Mouse (Mus musculus) brain, embryonic 14.5 days (tissue): Measurements from ENCODE around the gene Dusp6. TPM values are rescaled to one million over a fixed set of nuclear protein-coding genes. Genes with fewer than 3 reads are reported as not detected.

Experiments
- DNase-seq: peaks from one replicate; pipeline ENCODE4 v3.0.0-alpha.2; 2011; ENCODE audit warnings: low read depth
- CTCF ChIP-seq: fragments of 200-500 bp; IDR thresholded peaks from 2 replicates; pipeline ENCODE4 v1.5.1; 2012; ENCODE audit warnings: inconsistent platforms, mild to moderate bottlenecking, moderate library complexity, borderline replicate concordance; ENCODE audit not compliant: insufficient read depth, insufficient read length; ENCODE audit errors: extremely low read depth
- POLR2A ChIP-seq: fragments of 200-500 bp; IDR thresholded peaks from 2 replicates; pipeline ENCODE4 v1.6.1; 2012; ENCODE audit warnings: mild to moderate bottlenecking, inconsistent platforms, borderline replicate concordance; ENCODE audit not compliant: poor library complexity, insufficient read depth, insufficient read length, severe bottlenecking; ENCODE audit errors: extremely low read depth
- polyA plus RNA-seq: library from polyadenylated mRNA; depleted of rRNA; stranded (reverse); fragments of >200 nt; gene quantifications from 2 replicates; pipeline ENCODE4 v1.2.3, GENCODE M21; 2012

The Dusp6 gene
- polyA plus RNA-seq, 1 experiment: 31.8 TPM

DNA sequence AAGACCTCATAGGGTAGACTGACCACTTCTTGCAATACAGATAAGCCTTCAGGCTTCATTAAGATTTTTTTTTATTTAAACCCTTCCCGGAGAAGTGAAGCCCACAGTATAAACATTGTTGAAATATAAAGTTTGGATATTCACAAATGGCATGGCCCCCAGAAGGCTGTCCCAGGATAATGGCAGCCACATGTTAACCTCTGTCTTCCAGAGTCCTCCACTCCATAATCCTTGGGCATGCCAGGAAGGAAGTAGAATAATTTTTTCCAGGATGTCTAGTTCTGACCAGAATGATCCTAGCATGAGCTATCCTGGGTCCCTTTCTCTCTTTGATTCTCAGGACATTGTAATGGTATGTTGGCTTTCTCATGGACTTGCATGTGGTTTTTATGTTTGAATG lies 4.6 kb downstream of the Dusp6 start:
- TF ChIP-seq CTCF (no peak), POLR2A (no peak)
- no peak for DNase-seq

- DNase-seq: peak; percentile 86
Observed at GRCm38 (mm10) chr10:99268421-99269300, 5.6 kb downstream of the Dusp6 start.

GRCm38 (mm10) chr10:99269301-99269701 lies 6.3 kb downstream of the Dusp6 start:
- TF ChIP-seq POLR2A (no peak), CTCF (no peak)
- DNase-seq: peak; percentile 84

More at GRCm38 (mm10) chr10:99268421-99269300, 5.6 kb downstream of the Dusp6 start:
- TF ChIP-seq POLR2A: no peak
- no peak for TF ChIP-seq CTCF

GRCm38 (mm10) chr10:99269704-99270103 lies 6.7 kb downstream of the Dusp6 start:
- TF ChIP-seq CTCF (no peak), POLR2A (no peak)
- DNase-seq: no peak

DNA sequence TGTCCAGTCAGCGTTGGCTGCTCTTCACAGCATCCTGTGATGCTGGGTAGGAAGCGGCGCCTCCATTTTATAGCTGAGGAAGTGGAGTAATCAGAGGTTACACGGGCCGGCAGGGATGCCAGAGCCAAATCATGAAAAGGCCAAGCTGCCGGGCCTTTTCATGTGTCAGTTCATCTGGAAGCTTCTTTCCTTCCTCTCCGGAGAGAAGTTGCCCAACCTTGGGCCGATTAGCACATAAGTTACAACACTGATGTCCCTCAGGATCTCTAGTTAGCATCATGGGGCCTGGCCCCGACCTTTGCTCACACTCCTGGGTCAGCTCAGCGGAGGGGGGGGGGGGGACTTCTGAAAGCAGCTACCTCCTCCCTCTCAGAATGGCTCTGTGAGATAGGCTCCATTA lies 7.4 kb downstream of the Dusp6 start:
- no peak for TF ChIP-seq POLR2A
- no peak for TF ChIP-seq CTCF
- DNase-seq: no peak

DNA sequence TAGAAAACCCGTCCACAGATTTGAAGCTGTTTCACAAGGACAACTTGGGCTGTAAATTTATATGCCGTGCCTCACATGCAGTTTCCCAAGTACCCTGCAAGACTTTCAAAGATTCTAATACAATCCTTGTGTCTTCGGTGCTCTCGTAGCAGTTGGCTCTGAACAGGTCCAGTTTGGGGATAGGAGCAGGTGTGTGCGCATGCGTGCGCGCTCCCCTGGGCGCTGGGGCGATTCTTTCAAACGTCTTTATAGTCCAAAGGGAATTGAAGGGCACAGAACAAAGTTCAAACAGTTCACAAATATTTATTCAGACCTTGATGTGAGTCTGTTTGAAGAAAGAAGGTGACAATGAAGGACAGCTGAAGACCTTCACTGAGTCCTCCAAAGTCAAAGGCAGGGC lies 8.0 kb downstream of the Dusp6 start:
- no peak for TF ChIP-seq POLR2A
- TF ChIP-seq CTCF: no peak
- no peak for DNase-seq

DNA sequence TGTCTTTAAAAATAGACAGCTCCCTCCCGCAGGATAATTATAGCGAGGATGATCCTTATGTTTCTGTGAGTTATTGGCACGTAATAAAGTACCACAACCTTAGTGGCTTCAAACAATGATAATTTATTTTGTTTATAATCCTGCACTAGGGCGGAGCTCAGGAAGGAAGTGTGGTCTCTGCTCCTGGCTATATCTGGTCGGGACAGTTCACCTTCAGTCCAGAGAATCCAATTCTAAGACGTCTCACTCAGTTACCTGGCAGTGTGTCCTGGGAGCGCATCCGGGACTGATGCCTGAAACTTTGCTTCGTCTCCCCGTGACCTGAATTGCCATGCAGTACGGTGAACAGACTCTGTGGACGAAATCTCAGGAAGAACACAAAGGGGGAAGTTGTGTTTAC lies 10.0 kb downstream of the Dusp6 start:
- DNase-seq: no peak
- no peak for TF ChIP-seq POLR2A
- TF ChIP-seq CTCF: no peak

- DNase-seq: no peak
- TF ChIP-seq CTCF (no peak), POLR2A (no peak)
Observed at GRCm38 (mm10) chr10:99274640-99275039, 11.6 kb downstream of the Dusp6 start.

GRCm38 (mm10) chr10:99279067-99279880 lies 16.2 kb downstream of the Dusp6 start:
- DNase-seq: no peak
- TF ChIP-seq POLR2A (no peak), CTCF (no peak)

DNA sequence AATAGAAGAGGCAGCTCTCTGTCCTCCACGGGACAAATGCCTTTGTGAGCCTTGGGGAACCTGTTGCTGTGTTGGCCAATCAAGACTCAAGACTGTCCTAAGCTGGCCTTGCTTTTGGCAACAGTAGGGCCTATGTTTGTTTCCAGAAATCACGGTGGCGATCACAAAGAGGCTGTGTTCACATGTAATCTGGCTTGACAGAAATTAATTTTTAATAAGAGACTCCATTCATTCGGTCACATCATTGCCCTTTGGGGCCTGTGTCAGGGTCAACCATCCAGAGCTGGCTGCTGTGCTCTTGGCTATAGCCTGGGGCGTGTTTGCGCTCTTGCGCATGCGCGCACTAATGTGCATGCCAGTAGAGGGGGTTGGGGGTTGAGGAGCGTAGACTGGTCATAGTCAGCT lies 21.0 kb downstream of the Dusp6 start:
- DNase-seq: no peak
- no peak for TF ChIP-seq CTCF
- no peak for TF ChIP-seq POLR2A

DNA sequence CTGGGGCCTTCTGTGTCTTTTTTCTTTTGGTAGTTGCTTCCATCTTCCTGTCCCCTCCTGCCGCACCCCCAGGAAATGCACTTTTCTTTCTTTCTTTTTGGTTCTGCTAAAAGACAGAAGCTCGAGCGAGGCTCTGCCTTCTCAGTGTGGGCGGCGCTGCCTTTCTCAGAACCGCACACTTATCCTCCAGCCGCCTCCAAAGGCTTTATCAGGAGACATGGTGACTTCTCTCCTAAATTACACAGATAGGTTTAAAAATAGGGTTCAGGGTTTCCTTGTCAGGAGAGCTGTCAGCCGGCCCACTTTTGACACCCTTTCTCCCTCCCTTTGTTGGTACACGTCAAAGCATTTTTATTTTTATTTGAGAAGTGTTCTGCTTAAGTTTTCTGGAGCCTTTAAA lies 21.9 kb downstream of the Dusp6 start:
- TF ChIP-seq POLR2A (no peak), CTCF (no peak)
- no peak for DNase-seq

DNA sequence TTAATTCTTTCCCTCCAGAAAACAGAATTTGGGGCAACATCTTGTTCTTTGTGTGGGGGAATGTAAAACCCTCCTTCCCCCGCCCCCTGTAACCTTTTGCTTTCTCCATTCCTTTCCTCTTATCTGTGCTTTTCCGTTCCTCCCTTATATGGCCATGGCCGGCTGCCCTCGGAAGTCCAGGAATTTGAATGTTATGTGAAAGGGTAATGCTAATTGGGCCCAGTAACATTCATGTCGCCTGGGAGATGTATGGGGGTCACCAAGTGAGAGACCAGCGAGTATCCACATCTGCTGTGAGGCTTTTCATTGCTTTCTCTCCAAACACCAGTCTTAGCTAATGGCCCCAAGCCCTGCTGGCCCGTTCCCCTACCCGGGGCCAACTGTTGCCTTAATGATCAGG lies 22.7 kb downstream of the Dusp6 start:
- no peak for TF ChIP-seq CTCF
- TF ChIP-seq POLR2A: no peak
- DNase-seq: no peak

GRCm38 (mm10) chr10:99286213-99286612 lies 23.2 kb downstream of the Dusp6 start:
- DNase-seq: no peak
- no peak for TF ChIP-seq CTCF
- no peak for TF ChIP-seq POLR2A
